Mouse (Mus musculus) midbrain, embryonic 16.5 days (tissue): ENCODE measurements around the gene Fgfr2. TPM values are rescaled to one million over a fixed set of nuclear protein-coding genes. Genes with fewer than 3 reads are reported as not detected.

Source experiments
- ATAC-seq: fragments of 200-750 bp; cut with Nextera tagmentation; 2 replicates; pipeline ENCODE4 v1.8.0; 2017; ENCODE audit warnings: moderate TSS enrichment
- H3K27ac ChIP-seq: fragments of 300-500 bp; sonication (generic); 2 replicates; pipeline ENCODE4 v1.5.1; 2014; ENCODE audit warnings: mild to moderate bottlenecking, low read length, mixed read lengths
- H3K27me3 ChIP-seq: fragments of 300-500 bp; sonication (generic); 2 replicates; pipeline ENCODE4 v1.6.1; 2014; ENCODE audit warnings: low read depth, low read length, mixed read lengths; ENCODE audit not compliant: control insufficient read depth, insufficient read depth
- H3K36me3 ChIP-seq: fragments of 300-500 bp; sonication (generic); 2 replicates; pipeline ENCODE4 v1.6.1; 2014; ENCODE audit warnings: mild to moderate bottlenecking, low read length, moderate library complexity, mixed read lengths; ENCODE audit not compliant: control insufficient read depth, insufficient read depth
- H3K4me1 ChIP-seq: fragments of 300-500 bp; sonication (generic); 2 replicates; pipeline ENCODE4 v1.6.1; 2014; ENCODE audit warnings: mild to moderate bottlenecking, low read length, mixed read lengths; ENCODE audit not compliant: control insufficient read depth, insufficient read depth
- H3K4me2 ChIP-seq: fragments of 300-500 bp; sonication (generic); 2 replicates; pipeline ENCODE4 v1.6.1; 2014; ENCODE audit warnings: mild to moderate bottlenecking, low read length, mixed read lengths
- H3K4me3 ChIP-seq: fragments of 300-500 bp; sonication (generic); 2 replicates; pipeline ENCODE4 v1.5.1; 2014; ENCODE audit warnings: low read depth, mild to moderate bottlenecking, low read length, moderate library complexity, mixed read lengths
- H3K9ac ChIP-seq: fragments of 300-500 bp; sonication (generic); 2 replicates; pipeline ENCODE4 v1.6.1; 2014; ENCODE audit warnings: low read depth, low read length, mixed read lengths
- H3K9me3 ChIP-seq: fragments of 300-500 bp; sonication (generic); replicated peaks from 2 replicates; pipeline ENCODE4 v1.6.1; 2014; ENCODE audit warnings: mild to moderate bottlenecking, low read length, mixed read lengths; ENCODE audit not compliant: control insufficient read depth, poor library complexity, severe bottlenecking
- WGBS: fragments of 180-500 bp; shearing (Covaris S2); extraction: QIAGEN DNeasy Blood & Tissue Kit; methylation state at CpG from one replicate; pipeline ENCODE4 v1.1.7; 2014; 5-methylcytosine and 5-hydroxymethylcytosine counted together
- polyA plus RNA-seq: library from polyadenylated mRNA; unstranded; fragments of >200 nt; fragmentation: Nextera tagmentation; extraction: Ambion mirVana; gene quantifications from 2 replicates; pipeline ENCODE4 v1.2.1, GENCODE M21; 2015

The Fgfr2 gene
- polyA plus RNA-seq, 1 experiment from 2014 or later: 23.8 TPM

- H3K4me1 ChIP-seq: peaks cover 16% of the 10 kb centered on the region
- no peaks in the 10 kb centered on the region for H3K9me3 ChIP-seq
- peak within 1 kb of the TSS; percentile 89 for H3K4me3 ChIP-seq
- peak within 1 kb of the TSS; percentile 72 for H3K4me2 ChIP-seq
- H3K27ac ChIP-seq: peak within 1 kb of the TSS; percentile 94
- WGBS: under 1% methylated on average over 86 of the region's 114 CpGs
- H3K27me3 ChIP-seq: no peaks in the 10 kb centered on the region; the same call in 1 of the 2 replicates
- peak; percentile 99 for ATAC-seq
- no peaks in the 10 kb centered on the region for H3K36me3 ChIP-seq
- peak within 1 kb of the TSS; percentile 90 for H3K9ac ChIP-seq
Observed at GRCm38 (mm10) chr7:130865613-130866591, 2257.2 kb downstream of the Fgfr2 start, which contains the start of gene Plekha1. Gene Plekha1, plus strand, starts transcription at chr7:130865756.

GRCm38 (mm10) chr7:130864711-130865110 lies 2258.4 kb downstream of the Fgfr2 start:
- no peak overlapping the region for H3K4me3 ChIP-seq
- no peak for ATAC-seq
- H3K9ac ChIP-seq: no peak overlapping the region
- H3K27ac ChIP-seq: no peak overlapping the region
- no peaks in the 10 kb centered on the region for H3K36me3 ChIP-seq
- H3K4me2 ChIP-seq: no peak overlapping the region
- H3K27me3 ChIP-seq: no peaks in the 10 kb centered on the region; the same call in 1 of the 2 replicates
- H3K9me3 ChIP-seq: no peaks in the 10 kb centered on the region
- 82% methylated on average over 7 of the region's 7 CpGs for WGBS
- H3K4me1 ChIP-seq: peaks cover 18% of the 10 kb centered on the region

- Histone ChIP-seq H3K4me3 (no peak overlapping the region), H3K4me1 (peaks cover 14% of the 10 kb centered on the region), H3K9me3 (no peaks in the 10 kb centered on the region), H3K27me3 (no peaks in the 10 kb centered on the region; the same call in 1 of the 2 replicates), H3K4me2 (no peak overlapping the region), H3K36me3 (no peaks in the 10 kb centered on the region), H3K27ac (no peak overlapping the region), H3K9ac (no peak overlapping the region)
- WGBS: 52% methylated on average over 1 of the region's 1 CpGs
- no peak for ATAC-seq
Observed at GRCm38 (mm10) chr7:130862501-130862900, 2260.6 kb downstream of the Fgfr2 start.

GRCm38 (mm10) chr7:130860721-130861142 lies 2262.4 kb downstream of the Fgfr2 start:
- Histone ChIP-seq H3K36me3 (no peaks in the 10 kb centered on the region), H3K27ac (no peak overlapping the region), H3K27me3 (no peaks in the 10 kb centered on the region; the same call in 1 of the 2 replicates), H3K9me3 (no peaks in the 10 kb centered on the region), H3K4me3 (no peak overlapping the region), H3K9ac (no peak overlapping the region), H3K4me2 (no peak overlapping the region), H3K4me1 (peaks cover 7% of the 10 kb centered on the region)
- no peak for ATAC-seq
- WGBS: 9% methylated on average over 11 of the region's 11 CpGs

- Histone ChIP-seq H3K27ac (no peak overlapping the region), H3K27me3 (no peaks in the 10 kb centered on the region; the same call in 1 of the 2 replicates), H3K9ac (no peak overlapping the region), H3K4me1 (peaks cover 7% of the 10 kb centered on the region), H3K36me3 (no peaks in the 10 kb centered on the region), H3K9me3 (no peaks in the 10 kb centered on the region), H3K4me2 (no peak overlapping the region), H3K4me3 (no peak overlapping the region)
- 13% methylated on average over 4 of the region's 5 CpGs for WGBS
- ATAC-seq: no peak
Observed at GRCm38 (mm10) chr7:130859926-130860325, 2263.2 kb downstream of the Fgfr2 start.

GRCm38 (mm10) chr7:130857973-130858372 lies 2265.2 kb downstream of the Fgfr2 start:
- ATAC-seq: no peak
- H3K4me2 ChIP-seq: no peak overlapping the region

GRCm38 (mm10) chr7:130855681-130856080 lies 2267.5 kb downstream of the Fgfr2 start:
- Histone ChIP-seq H3K4me3 (no peak overlapping the region), H3K4me2 (no peak overlapping the region), H3K9me3 (no peaks in the 10 kb centered on the region), H3K9ac (no peak overlapping the region), H3K27me3 (no peaks in the 10 kb centered on the region), H3K4me1 (peaks cover under 1% of the 10 kb centered on the region), H3K36me3 (no peaks in the 10 kb centered on the region), H3K27ac (no peak overlapping the region)
- WGBS: 40% methylated on average over 3 of the region's 3 CpGs
- ATAC-seq: no peak

More at GRCm38 (mm10) chr7:130857973-130858372, 2265.2 kb downstream of the Fgfr2 start:
- Histone ChIP-seq H3K27me3 (no peaks in the 10 kb centered on the region), H3K27ac (no peak overlapping the region), H3K36me3 (no peaks in the 10 kb centered on the region), H3K4me1 (peaks cover 7% of the 10 kb centered on the region), H3K9ac (no peak overlapping the region), H3K9me3 (no peaks in the 10 kb centered on the region), H3K4me3 (no peak overlapping the region)
- 71% methylated on average over 6 of the region's 6 CpGs for WGBS

- H3K27ac ChIP-seq: no peak overlapping the region
- H3K9ac ChIP-seq: no peak overlapping the region
- no peak overlapping the region for H3K4me3 ChIP-seq
- no peak for ATAC-seq
- H3K4me1 ChIP-seq: no peaks in the 10 kb centered on the region
- H3K9me3 ChIP-seq: no peaks in the 10 kb centered on the region
- WGBS: 63% methylated on average over 4 of the region's 4 CpGs
- no peaks in the 10 kb centered on the region for H3K27me3 ChIP-seq
- H3K36me3 ChIP-seq: no peaks in the 10 kb centered on the region
- no peak overlapping the region for H3K4me2 ChIP-seq
Observed at GRCm38 (mm10) chr7:130854684-130855292, 2268.4 kb downstream of the Fgfr2 start.
